ENCODE assay signal across 38 mouse cellular contexts in the genomic region with DNA sequence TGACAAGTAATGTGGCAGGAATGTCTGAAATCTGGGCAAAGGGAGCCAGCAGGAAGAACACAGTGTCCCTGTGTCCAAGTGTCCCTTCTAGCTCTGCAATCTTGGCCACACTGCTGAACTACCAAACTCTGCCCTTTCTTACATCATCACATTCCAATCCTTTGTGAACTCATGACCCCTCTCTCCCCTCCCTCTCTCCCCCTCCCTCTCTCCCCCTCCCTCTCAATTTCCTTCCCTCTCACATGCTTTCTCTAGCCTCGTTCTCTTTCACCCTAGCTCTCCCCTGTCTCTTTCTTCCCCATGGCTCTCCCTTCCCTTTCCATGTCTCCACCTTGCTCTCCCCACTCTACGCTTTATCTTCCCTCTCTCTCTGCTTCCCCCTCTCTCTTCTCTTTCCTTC. TPM values are rescaled to one million over a fixed set of nuclear protein-coding genes. Genes with fewer than 3 reads are reported as not detected.
"Had no signal": no experiment of that assay in that cellular context is flagged by ENCODE, and none has a peak within 500 bp of the region (broad histone marks: within the 10 kb centered on the region; RNA-seq: fewer than 3 reads in every experiment).

TSS of gene Cldn34c4 (minus strand) at position 101 of the 400 bp plus-strand sequence.

- H3K36me3 ChIP-seq: heart, embryonic 10.5 days; heart, embryonic 12.5 days; hindbrain, embryonic 10.5 days; hindbrain, embryonic 12.5 days; intestine, embryonic 15.5 days; kidney, embryonic 15.5 days; limb, embryonic 10.5 days; limb, embryonic 12.5 days; liver, embryonic 13.5 days had no signal

- ATAC-seq: hindbrain, embryonic 16.5 days; inflammation-experienced regulatory T-cells, adult 6 months; intestine, embryonic 15.5 days; intestine, postnatal 0 days had no signal

- H3K27ac ChIP-seq: gastrocnemius, adult 2 months; heart, embryonic 10.5 days; hindbrain, embryonic 10.5 days; hindbrain, embryonic 12.5 days; hindbrain, embryonic 14.5 days; intestine, embryonic 15.5 days; kidney, embryonic 15.5 days; kidney, postnatal 0 days; layer of hippocampus, adult 2 months; left cerebral cortex, adult 2 months; limb, embryonic 10.5 days; limb, embryonic 12.5 days; liver, embryonic 13.5 days had no signal

- H3K4me1 ChIP-seq: heart, embryonic 10.5 days; heart, embryonic 12.5 days; hindbrain, embryonic 10.5 days; hindbrain, embryonic 12.5 days; intestine, embryonic 15.5 days; kidney, embryonic 15.5 days; limb, embryonic 10.5 days; limb, embryonic 12.5 days; liver, embryonic 13.5 days had no signal

- H3K27me3 ChIP-seq: heart, embryonic 12.5 days; hindbrain, embryonic 12.5 days; intestine, embryonic 15.5 days; kidney, embryonic 15.5 days; limb, embryonic 12.5 days; liver, embryonic 13.5 days had no signal

- DNase-seq: gastrocnemius, adult 2 months; gastrocnemius, postnatal 10 days; gastrocnemius, postnatal 25 days; heart, adult 18-20 months; heart, postnatal 10 days; heart, postnatal 4 days; kidney, adult 18-20 months; kidney, postnatal 25 days; kidney, postnatal 4 days; liver; liver, embryonic 13.5 days had no signal

- H3K4me3 ChIP-seq: gastrocnemius, adult 2 months; heart, embryonic 10.5 days; heart, embryonic 12.5 days; hindbrain, embryonic 10.5 days; hindbrain, embryonic 12.5 days; intestine, embryonic 15.5 days; kidney, embryonic 15.5 days; layer of hippocampus, adult 2 months; left cerebral cortex, adult 2 months; limb, embryonic 10.5 days; limb, embryonic 12.5 days; liver, embryonic 13.5 days had no signal

RNA-seq across cellular contexts. Expression of gene Cldn34c4, which starts in this region (rescaled TPM):
- total RNA-seq: gastrocnemius, adult 2 months; gastrocnemius, postnatal 10 days; gastrocnemius, postnatal 25 days; gastrocnemius, postnatal 4 days; granulocyte monocyte progenitor cell, adult 5-6 weeks; heart, adult 18-20 months; heart, adult 8-10 months; heart, postnatal 10 days; heart, postnatal 25 days; heart, postnatal 4 days; layer of hippocampus, adult 2 months; layer of hippocampus, postnatal 10 days; layer of hippocampus, postnatal 25 days; left cerebral cortex, adult 2 months; left cerebral cortex, postnatal 14 days; left cerebral cortex, postnatal 36 days had no signal
- polyA plus RNA-seq: frontal cortex, adult 2 months; heart, embryonic 10.5 days; heart, embryonic 12.5 days; heart, embryonic 14.5 days; heart, embryonic 16.5 days; hindbrain, embryonic 10.5 days; hindbrain, embryonic 12.5 days; hindbrain, embryonic 14.5 days; hindbrain, embryonic 16.5 days; inflammation-experienced regulatory T-cells, adult 6 months; intestine, embryonic 15.5 days; intestine, postnatal 0 days; kidney, embryonic 15.5 days; kidney, postnatal 0 days; limb, embryonic 10.5 days; limb, embryonic 12.5 days; limb, embryonic 14.5 days; liver, embryonic 13.5 days had no signal
